Mouse (Mus musculus): ENCODE measurements around the gene Gm20388.

GRCm38 (mm10) chr8:123308738-123309137 is 3398.1 kb downstream of the Gm20388 start:
- TF ChIP-seq CTCF (IDR thresholded peaks at IDR 0.05; ENCODE audit: extremely low read depth, insufficient read depth, low read length) (no peak), POLR2A (IDR thresholded peaks at IDR 0.05; ENCODE audit: extremely low read depth, insufficient read depth, low read length) (no peak)

Data from cortical plate, adult 2 months (tissue).